Mouse (Mus musculus): ENCODE measurements at regions not wholly inside any gene's neighbourhood (a gene's known extent, or its start where the extent isn't known, plus 50 kb on each side); places are given as distances from the start of the nearest gene placed in this dataset.
"Not testable (repeated sequence)": the region's sequence is repeated elsewhere in the genome, so short reads cannot be mapped to it uniquely, and the experiment has no call there.

DNA sequence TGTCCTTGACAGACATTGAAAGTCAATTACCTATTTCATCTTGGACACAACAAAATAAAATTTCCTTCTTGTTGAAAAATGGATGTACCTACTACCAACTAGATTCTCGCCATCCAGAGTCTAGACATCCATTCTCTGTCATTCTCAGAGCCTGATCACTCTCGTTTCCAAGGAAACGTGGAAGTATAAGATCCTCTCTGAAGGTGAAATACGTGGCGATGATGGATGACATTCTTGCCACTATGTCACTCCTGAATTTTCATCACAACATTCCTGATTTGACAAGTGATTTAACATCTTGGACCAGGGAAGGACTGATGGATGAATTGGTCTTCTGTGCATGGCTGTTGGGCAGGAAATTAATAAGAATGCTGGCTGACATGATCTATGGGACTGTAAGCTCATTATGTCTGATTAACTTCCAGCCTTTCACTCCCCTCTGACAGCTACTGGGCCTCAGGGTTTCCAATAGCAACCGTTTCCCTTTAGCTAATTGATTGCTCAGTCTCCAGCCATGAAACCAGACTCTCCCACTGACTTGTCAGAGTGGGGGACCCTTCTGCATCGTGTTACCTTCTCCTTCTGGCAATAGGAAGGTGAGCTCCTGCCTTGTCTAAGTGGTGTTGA lies 140.7 kb upstream of the Gm12728 start:
- no peak for DNase-seq

DNA sequence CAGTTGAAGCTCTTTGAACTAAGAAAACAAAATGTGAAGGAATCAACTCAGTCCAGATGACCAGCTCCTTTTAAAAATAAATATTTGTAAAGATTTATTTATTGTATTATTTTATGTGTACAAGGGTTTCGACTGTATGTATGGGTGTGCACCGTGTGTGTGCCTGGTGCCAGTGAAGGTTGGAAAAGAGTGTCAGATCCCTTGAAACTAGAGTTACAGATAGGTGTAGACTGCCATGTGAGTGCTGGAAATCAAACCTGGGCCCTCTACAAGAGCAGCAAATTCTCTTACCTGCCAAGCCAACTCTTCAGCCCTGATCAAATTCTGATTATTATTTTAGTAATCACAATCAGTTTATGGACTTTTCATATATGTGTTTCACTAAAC lies 140.2 kb upstream of the Gm12728 start:
- no peak for DNase-seq

- peak; percentile 11 to 23 for DNase-seq
Measured at GRCm38 (mm10) chr4:105656071-105656655, 133.5 kb upstream of the Gm12728 start.

- DNase-seq, result no peak
Measured at GRCm38 (mm10) chr4:105658581-105658980, 131.1 kb upstream of the Gm12728 start.

DNA sequence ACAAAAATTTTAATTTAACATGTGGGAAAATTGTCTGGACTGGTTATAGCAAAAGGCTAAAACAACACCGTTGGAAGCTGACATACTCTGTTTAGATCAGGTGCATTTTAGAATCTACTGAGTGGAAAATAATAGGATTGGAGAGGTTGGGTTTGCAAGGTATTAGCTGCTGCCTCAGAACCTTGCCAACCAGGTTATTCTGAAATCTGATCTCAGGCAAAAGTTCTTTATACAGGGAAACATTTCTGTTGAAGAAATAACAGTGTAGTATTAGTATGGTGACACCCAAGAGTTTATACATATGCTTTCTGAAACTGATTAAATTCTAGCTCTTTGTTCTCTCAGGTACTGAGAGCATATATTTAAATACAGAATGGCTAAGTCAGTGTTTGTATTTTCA lies 113.0 kb upstream of the Gm12728 start:
- DNase-seq, result no peak

GRCm38 (mm10) chr4:105690716-105691115 lies 99.0 kb upstream of the Gm12728 start:
- no peak for DNase-seq

GRCm38 (mm10) chr4:105692380-105692779 lies 97.3 kb upstream of the Gm12728 start:
- DNase-seq, result no peak

GRCm38 (mm10) chr4:105695895-105696294 lies 93.8 kb upstream of the Gm12728 start:
- no peak for DNase-seq

DNA sequence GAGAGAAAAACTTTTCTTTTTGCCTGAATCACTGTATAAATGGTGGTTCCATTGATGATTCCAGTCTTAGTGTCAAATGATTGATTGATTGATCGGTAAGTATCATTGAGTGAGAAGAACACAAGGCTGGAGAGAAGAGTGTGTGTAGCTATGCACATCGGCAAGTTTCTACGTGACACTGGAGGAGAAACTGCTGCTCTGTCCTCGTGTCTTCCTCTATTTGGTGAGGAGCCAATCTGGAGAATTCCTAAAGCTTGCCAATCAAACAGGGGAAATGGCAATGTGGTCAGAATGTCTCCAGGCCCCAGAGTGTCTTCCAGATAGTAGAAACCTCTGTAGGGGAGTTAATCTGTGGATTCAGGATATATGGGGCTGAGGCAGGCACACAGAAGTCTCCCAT lies 92.5 kb upstream of the Gm12728 start:
- DNase-seq, result no peak

DNA sequence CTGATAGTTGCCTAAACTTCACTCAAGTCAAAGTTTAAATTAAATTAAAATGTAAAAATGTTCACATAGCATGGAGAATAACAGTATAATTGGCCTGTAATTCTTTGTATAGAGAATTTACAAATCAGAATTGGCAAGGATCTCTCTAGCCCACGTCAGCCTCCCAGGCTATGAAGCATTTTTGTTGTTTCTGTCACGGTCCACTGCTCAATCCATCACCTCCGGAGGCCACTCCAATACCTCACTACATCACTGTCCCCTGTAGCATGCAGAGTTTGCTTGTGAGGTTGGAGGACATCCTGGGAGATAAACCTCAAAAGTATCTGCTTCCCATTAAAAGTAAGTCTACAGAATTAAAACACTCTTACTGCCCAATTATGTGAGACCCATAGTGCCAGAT lies 87.6 kb upstream of the Gm12728 start:
- DNase-seq, result no peak

- no peak for DNase-seq
Measured at GRCm38 (mm10) chr4:105703408-105703807, 86.3 kb upstream of the Gm12728 start.

DNA sequence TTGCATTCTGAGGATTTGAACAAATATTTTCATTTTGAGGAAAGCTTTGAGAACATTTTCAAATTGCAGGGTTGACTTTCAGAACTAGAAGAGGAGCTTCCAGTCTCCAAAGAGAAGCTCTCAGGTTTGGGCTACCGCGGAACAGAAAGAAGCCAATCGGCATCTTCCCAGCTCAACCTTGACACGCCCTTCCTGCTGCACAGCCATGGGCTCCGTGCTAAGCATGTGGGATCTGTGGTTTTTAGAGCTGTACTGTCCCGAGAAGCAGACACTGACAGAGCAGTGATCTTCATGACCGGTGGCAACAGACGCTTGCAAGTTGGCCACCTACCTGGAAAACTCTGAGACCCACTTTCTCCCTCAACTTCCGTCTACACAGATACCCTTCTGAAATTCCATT lies 85.4 kb upstream of the Gm12728 start:
- DNase-seq, result no peak

DNA sequence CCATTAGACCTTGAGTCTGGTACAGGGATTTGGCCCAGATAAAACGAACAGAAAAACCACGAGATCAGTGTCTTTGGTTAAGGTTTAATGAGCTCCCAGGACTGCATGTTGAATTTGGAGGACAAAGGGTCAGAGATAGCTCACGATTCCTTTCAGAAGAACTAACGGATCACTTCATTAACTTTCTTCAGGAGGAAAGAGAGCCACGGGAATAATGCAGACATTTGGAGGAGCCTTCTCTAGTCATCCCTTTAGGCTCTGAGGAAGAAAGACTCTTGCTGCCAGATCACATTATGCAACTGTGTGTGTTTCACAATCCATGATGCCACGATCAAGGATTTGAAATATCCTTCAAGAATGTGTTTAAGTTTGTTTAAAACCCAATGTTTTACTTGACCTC lies 83.7 kb upstream of the Gm12728 start:
- DNase-seq, result peak; percentile 35 to 38

DNA sequence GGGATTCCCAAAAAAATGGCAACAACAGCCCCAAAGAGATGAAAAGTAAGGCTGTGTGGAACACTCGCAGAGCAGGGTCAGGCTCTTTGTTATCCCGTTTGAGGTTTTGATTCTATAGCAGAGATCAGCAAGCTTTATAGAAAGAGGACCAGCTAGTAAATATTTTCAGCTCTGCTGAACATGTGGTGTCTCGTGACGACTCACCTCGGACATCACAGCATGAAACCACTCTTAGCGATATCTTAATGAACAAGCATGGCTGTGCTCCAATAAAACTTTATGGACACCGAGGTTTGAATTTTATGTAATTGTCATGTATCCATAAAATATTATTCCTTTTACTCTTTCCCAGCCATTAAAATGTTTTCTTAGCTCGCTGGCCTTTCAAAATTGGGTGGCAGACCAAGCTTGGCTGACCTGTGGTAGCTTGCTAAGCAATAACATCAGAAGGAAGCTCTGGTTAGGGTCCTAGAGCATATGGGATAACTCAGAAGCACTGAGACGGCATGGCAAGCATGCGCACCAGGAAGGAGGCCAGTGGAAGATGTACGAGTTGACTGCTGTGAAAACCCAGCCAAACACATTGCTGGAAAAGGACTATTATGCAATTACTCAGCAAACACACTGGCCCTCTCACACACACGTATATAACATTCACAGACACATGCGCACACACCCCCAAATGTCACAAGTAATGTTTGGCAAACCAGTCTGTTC lies 81.4 kb upstream of the Gm12728 start:
- DNase-seq, result no peak

DNA sequence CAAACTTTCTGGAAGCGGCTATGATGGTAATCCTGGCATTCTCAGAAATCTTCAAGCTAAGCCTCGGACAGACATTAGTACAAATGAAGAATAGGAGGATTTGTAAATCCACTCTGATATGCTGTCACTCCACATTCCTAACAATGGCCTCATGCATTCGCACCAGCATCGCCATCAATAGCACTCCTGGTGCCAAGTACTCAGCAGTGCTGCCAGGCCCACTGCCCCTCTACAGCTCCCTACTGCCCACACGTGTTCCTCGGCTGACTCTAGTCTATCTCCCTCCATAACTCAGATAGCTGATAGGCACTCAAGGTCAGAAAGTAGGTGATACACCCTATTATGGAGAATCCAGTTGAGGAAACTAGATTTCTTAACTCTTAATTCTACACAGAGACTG lies 75.7 kb upstream of the Gm12728 start:
- no peak for DNase-seq

GRCm38 (mm10) chr4:105718080-105718479 lies 71.6 kb upstream of the Gm12728 start:
- no peak for DNase-seq

- DNase-seq, result no peak
Measured at GRCm38 (mm10) chr4:105728696-105729095, 61.0 kb upstream of the Gm12728 start.

GRCm38 (mm10) chr4:105730900-105731299 lies 58.8 kb upstream of the Gm12728 start:
- no peak for DNase-seq

DNA sequence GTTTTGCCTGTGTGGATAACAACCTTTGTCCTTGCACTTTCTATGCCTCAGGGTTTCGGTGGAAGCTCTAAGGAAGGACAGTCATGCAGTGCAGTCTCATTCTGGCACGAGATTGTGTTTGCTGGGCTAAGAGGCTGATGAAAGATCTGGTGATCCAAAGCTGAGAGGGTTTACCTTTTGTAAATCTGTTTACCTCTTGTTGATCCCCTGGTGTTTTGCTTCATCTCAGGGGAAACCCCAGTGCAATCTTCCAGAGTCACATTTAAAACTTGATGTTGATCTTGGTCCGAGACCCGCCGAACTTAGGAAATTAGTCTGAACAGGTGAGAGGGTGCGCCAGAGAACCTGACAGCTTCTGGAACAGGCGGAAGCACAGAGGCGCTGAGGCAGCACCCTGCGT lies 54.6 kb upstream of the Gm12728 start:
- not testable (repeated sequence) for DNase-seq

All from adrenal gland, postnatal 36 days (tissue).